Mouse (Mus musculus) erythroblast, adult 5-6 weeks (primary cell): ENCODE results near the gene Hexim1. TPM values are rescaled to one million over a fixed set of nuclear protein-coding genes. Genes with fewer than 3 reads are reported as not detected.
A peak's percentile ranks its signal among the peaks of the same experiment; 100 is the strongest.

Experiments used
- ATAC-seq: replicated peaks from 2 replicates; pipeline ENCODE4 v1.8.0; 2016; ENCODE audit warnings: moderate number of reproducible peaks, mild to moderate bottlenecking, moderate TSS enrichment, inconsistent platforms; ENCODE audit not compliant: poor library complexity, low FRiP score, severe bottlenecking
- total RNA-seq, 2 experiments: library from RNA; stranded (forward) in 1 of 2; stranded (reverse) in 1 of 2; fragments of 150-400 nt in 1 of 2; fragments of 200-764, 138-1000 nt in 1 of 2; gene quantifications; 2 replicates each; pipeline versions ENCODE4 v1.2.3 to v1.2.4; 2015 to 2017; ENCODE audit warnings: low replicate concordance in 2 of 2

The Hexim1 gene
- total RNA-seq, 2 experiments from 2014 or later, result 14.8 to 27.9 TPM

GRCm38 (mm10) chr11:103142441-103143182 lies 26.6 kb downstream of the Hexim1 start:
- no peak for ATAC-seq

- no peak for ATAC-seq
These were observed 28.6 kb downstream of the Hexim1 start for GRCm38 (mm10) chr11:103144309-103145285.

- no peak for ATAC-seq
These were observed 30.4 kb downstream of the Hexim1 start for GRCm38 (mm10) chr11:103146386-103146785.

- no peak for ATAC-seq
These were observed 31.7 kb downstream of the Hexim1 start for GRCm38 (mm10) chr11:103147766-103148165.

- 0 out of 2 replicates have a peak, but pooled peaks have one; percentile 16 for ATAC-seq
These were observed 33.7 kb downstream of the Hexim1 start for GRCm38 (mm10) chr11:103149771-103150170.

- peak; percentile 94 for ATAC-seq
These were observed 42.8 kb downstream of the Hexim1 start for GRCm38 (mm10) chr11:103158621-103159478.

GRCm38 (mm10) chr11:103160738-103161137 lies 44.7 kb downstream of the Hexim1 start:
- ATAC-seq, result no peak

GRCm38 (mm10) chr11:103161449-103161848 lies 45.4 kb downstream of the Hexim1 start:
- no peak for ATAC-seq

GRCm38 (mm10) chr11:103162132-103162531 lies 46.1 kb downstream of the Hexim1 start:
- no peak for ATAC-seq

- no peak for ATAC-seq
These were observed 48.4 kb downstream of the Hexim1 start for GRCm38 (mm10) chr11:103164391-103164790.

GRCm38 (mm10) chr11:103168690-103169390 lies 52.8 kb downstream of the Hexim1 start:
- peak; percentile 60; the same call in 1 of the 2 replicates for ATAC-seq

Other genes starting within 250 kb of the Hexim1 start
- 49.8 and 53.9 TPM in 2 replicates for gene Eftud2, start 235.2 kb upstream of the Hexim1 start, total RNA-seq (2015; ENCODE audit: low replicate concordance)
- gene Eftud2, start 235.2 kb upstream of the Hexim1 start, total RNA-seq (2017; ENCODE audit: low replicate concordance), result 45.0 and 54.5 TPM in 2 replicates
- gene Ccdc103, start 235.0 kb upstream of the Hexim1 start, total RNA-seq (2015; ENCODE audit: low replicate concordance), result not detected in 2 replicates
- gene Ccdc103, start 235.0 kb upstream of the Hexim1 start, total RNA-seq (2017; ENCODE audit: low replicate concordance), result not detected in 2 replicates
- not detected in 2 replicates for gene Fam187a, start 231.1 kb upstream of the Hexim1 start, total RNA-seq (2015; ENCODE audit: low replicate concordance)
- not detected in 2 replicates for gene Fam187a, start 231.1 kb upstream of the Hexim1 start, total RNA-seq (2017; ENCODE audit: low replicate concordance)
- 26.9 and 33.2 TPM in 2 replicates for gene Gfap, start 215.3 kb upstream of the Hexim1 start, total RNA-seq (2015; ENCODE audit: low replicate concordance)
- gene Gfap, start 215.3 kb upstream of the Hexim1 start, total RNA-seq (2017; ENCODE audit: low replicate concordance), result 46.3 and 50.4 TPM in 2 replicates
- gene Kif18b, start 191.1 kb upstream of the Hexim1 start, total RNA-seq (2015; ENCODE audit: low replicate concordance), result 10.4 and 10.7 TPM in 2 replicates
- gene Kif18b, start 191.1 kb upstream of the Hexim1 start, total RNA-seq (2017; ENCODE audit: low replicate concordance), result 18.1 TPM in 2 replicates
- gene C1ql1, start 169.5 kb upstream of the Hexim1 start, total RNA-seq (2015; ENCODE audit: low replicate concordance), result not detected in 2 replicates
- gene C1ql1, start 169.5 kb upstream of the Hexim1 start, total RNA-seq (2017; ENCODE audit: low replicate concordance), result not detected in 2 replicates
- 17.8 and 31.3 TPM in 2 replicates for gene Nmt1, start 88.0 kb upstream of the Hexim1 start, total RNA-seq (2015; ENCODE audit: low replicate concordance)
- 16.9 and 17.3 TPM in 2 replicates for gene Nmt1, start 88.0 kb upstream of the Hexim1 start, total RNA-seq (2017; ENCODE audit: low replicate concordance)
- 16.3 and 25.5 TPM in 2 replicates for gene Dcakd, start 87.9 kb upstream of the Hexim1 start, total RNA-seq (2015; ENCODE audit: low replicate concordance)
- 6.8 and 26.4 TPM in 2 replicates for gene Dcakd, start 87.9 kb upstream of the Hexim1 start, total RNA-seq (2017; ENCODE audit: low replicate concordance)
- gene Plcd3, start 14.6 kb upstream of the Hexim1 start, total RNA-seq (2015; ENCODE audit: low replicate concordance), result not detected in 2 replicates
- 0.70 and 1.0 TPM in 2 replicates for gene Plcd3, start 14.6 kb upstream of the Hexim1 start, total RNA-seq (2017; ENCODE audit: low replicate concordance)
- 6.7 and 15.3 TPM in 2 replicates for gene Acbd4, start 14.5 kb upstream of the Hexim1 start, total RNA-seq (2015; ENCODE audit: low replicate concordance)
- 25.0 TPM in 2 replicates for gene Acbd4, start 14.5 kb upstream of the Hexim1 start, total RNA-seq (2017; ENCODE audit: low replicate concordance)
- 0.96 and 3.1 TPM in 2 replicates for gene Hexim2, start 16.2 kb downstream of the Hexim1 start, total RNA-seq (2015; ENCODE audit: low replicate concordance)
- 2.4 and 9.5 TPM in 2 replicates for gene Hexim2, start 16.2 kb downstream of the Hexim1 start, total RNA-seq (2017; ENCODE audit: low replicate concordance)
- gene Fmnl1, start 54.9 kb downstream of the Hexim1 start, total RNA-seq (2015; ENCODE audit: low replicate concordance), result 70.7 and 93.0 TPM in 2 replicates
- 8.6 and 16.9 TPM in 2 replicates for gene Fmnl1, start 54.9 kb downstream of the Hexim1 start, total RNA-seq (2017; ENCODE audit: low replicate concordance)
- not detected in 2 replicates for gene 1700023F06Rik, start 92.3 kb downstream of the Hexim1 start, total RNA-seq (2015; ENCODE audit: low replicate concordance)
- gene 1700023F06Rik, start 92.3 kb downstream of the Hexim1 start, total RNA-seq (2017; ENCODE audit: low replicate concordance), result not detected in 2 replicates
- gene Spata32, start 102.2 kb downstream of the Hexim1 start, total RNA-seq (2015; ENCODE audit: low replicate concordance), result not detected in 2 replicates
- gene Spata32, start 102.2 kb downstream of the Hexim1 start, total RNA-seq (2017; ENCODE audit: low replicate concordance), result not detected in 2 replicates
- 1.5 and 2.7 TPM in 2 replicates for gene Map3k14, start 151.2 kb downstream of the Hexim1 start, total RNA-seq (2015; ENCODE audit: low replicate concordance)
- gene Map3k14, start 151.2 kb downstream of the Hexim1 start, total RNA-seq (2017; ENCODE audit: low replicate concordance), result 2.8 and 4.3 TPM in 2 replicates
- gene Arhgap27, start 247.5 kb downstream of the Hexim1 start, total RNA-seq (2015; ENCODE audit: low replicate concordance), result 5.6 and 7.9 TPM in 2 replicates
- 4.9 and 5.7 TPM in 2 replicates for gene Arhgap27, start 247.5 kb downstream of the Hexim1 start, total RNA-seq (2017; ENCODE audit: low replicate concordance)